Mouse (Mus musculus) heart, embryonic 10.5 days (tissue): Measurements from ENCODE around the gene Xpnpep1. TPM values are rescaled to one million over a fixed set of nuclear protein-coding genes. Genes with fewer than 3 reads are reported as not detected.

ENCODE experiments used
- DNase-seq: peaks from one replicate; pipeline ENCODE4 v3.0.0-alpha.2; 2017; ENCODE audit warnings: low spot score
- H3K27ac ChIP-seq: fragments of 300-500 bp; sonication (generic); 2 replicates; pipeline ENCODE4 v1.5.1; 2016; ENCODE audit warnings: mild to moderate bottlenecking
- H3K27me3 ChIP-seq: fragments of 300-500 bp; sonication (generic); 2 replicates; pipeline ENCODE4 v1.6.1; 2016; ENCODE audit warnings: mild to moderate bottlenecking; ENCODE audit not compliant: poor library complexity, insufficient read depth, severe bottlenecking
- H3K36me3 ChIP-seq: fragments of 300-500 bp; sonication (generic); 2 replicates; pipeline ENCODE4 v1.6.1; 2016; ENCODE audit warnings: mild to moderate bottlenecking, moderate library complexity
- H3K4me1 ChIP-seq: fragments of 300-500 bp; sonication (generic); 2 replicates; pipeline ENCODE4 v1.6.1; 2016; ENCODE audit warnings: mild to moderate bottlenecking
- H3K4me3 ChIP-seq: fragments of 300-500 bp; sonication (generic); 2 replicates; pipeline ENCODE4 v1.5.1; 2016; ENCODE audit warnings: mild to moderate bottlenecking, moderate library complexity
- H3K9me3 ChIP-seq: fragments of 300-500 bp; sonication (generic); 2 replicates; pipeline ENCODE4 v1.6.1; 2016; ENCODE audit warnings: mild to moderate bottlenecking, moderate library complexity
- WGBS: fragments of 180-500 bp; shearing (Covaris S2); methylation state at CpG from one replicate; pipeline ENCODE4 v1.1.7; 2016; 5-methylcytosine and 5-hydroxymethylcytosine counted together
- polyA plus RNA-seq: library from polyadenylated mRNA; unstranded; fragments of >200 nt; fragmentation: Nextera tagmentation; extraction: Ambion mirVana; gene quantifications from 2 replicates; pipeline ENCODE4 v1.2.1, GENCODE M21; 2016

Xpnpep1 gene
- polyA plus RNA-seq, 1 experiment from 2014 or later = 193 TPM

GRCm38 (mm10) chr19:53002166-53003095 is 37.6 kb downstream of the Xpnpep1 start:
- H3K4me1 ChIP-seq = peaks cover 20% of the 10 kb centered on the region
- WGBS = 89% methylated on average over 23 of the region's 23 CpGs
- no peak for DNase-seq
- no peaks in the 10 kb centered on the region for H3K27me3 ChIP-seq
- no peaks in the 10 kb centered on the region for H3K9me3 ChIP-seq
- no peak overlapping the region for H3K4me3 ChIP-seq
- H3K36me3 ChIP-seq = peaks cover 99% of the 10 kb centered on the region
- no peak overlapping the region for H3K27ac ChIP-seq

GRCm38 (mm10) chr19:52992880-52993440 is 47.1 kb downstream of the Xpnpep1 start:
- Histone ChIP-seq H3K27me3 (no peaks in the 10 kb centered on the region), H3K27ac (no peak overlapping the region), H3K4me3 (no peak overlapping the region), H3K9me3 (no peaks in the 10 kb centered on the region), H3K36me3 (peaks cover 72% of the 10 kb centered on the region), H3K4me1 (no peaks in the 10 kb centered on the region)
- no peak for DNase-seq
- 77% methylated on average over 11 of the region's 11 CpGs for whole genome bisulfite sequencing

- no peak for DNase-seq
- H3K27ac ChIP-seq = no peak overlapping the region
- no peak overlapping the region for H3K4me3 ChIP-seq
- no peaks in the 10 kb centered on the region for H3K4me1 ChIP-seq
- 84% methylated on average over 10 of the region's 10 CpGs for WGBS
- H3K27me3 ChIP-seq = no peaks in the 10 kb centered on the region
- peaks cover 62% of the 10 kb centered on the region for H3K36me3 ChIP-seq
- H3K9me3 ChIP-seq = no peaks in the 10 kb centered on the region
Observed at GRCm38 (mm10) chr19:52991924-52992323, 48.1 kb downstream of the Xpnpep1 start.

- H3K4me1 ChIP-seq = no peaks in the 10 kb centered on the region
- no peaks in the 10 kb centered on the region for H3K36me3 ChIP-seq
- H3K9me3 ChIP-seq = no peaks in the 10 kb centered on the region
- H3K4me3 ChIP-seq = no peak overlapping the region
- no peaks in the 10 kb centered on the region for H3K27me3 ChIP-seq
- 63% methylated on average over 12 of the region's 12 CpGs for WGBS
- no peak overlapping the region for H3K27ac ChIP-seq
- DNase-seq = no peak
Observed at GRCm38 (mm10) chr19:52979020-52979711, 60.8 kb downstream of the Xpnpep1 start.

- no peak overlapping the region for H3K27ac ChIP-seq
- no peaks in the 10 kb centered on the region for H3K27me3 ChIP-seq
- 0 out of 2 replicates have a peak, but pooled peaks cover 3% of the 10 kb centered on the region for H3K9me3 ChIP-seq
- H3K4me3 ChIP-seq = no peak overlapping the region
- WGBS = 54% methylated on average over 15 of the region's 15 CpGs
- H3K4me1 ChIP-seq = no peaks in the 10 kb centered on the region
- peaks cover 6% of the 10 kb centered on the region; the same call in 1 of the 2 replicates for H3K36me3 ChIP-seq
- DNase-seq = no peak
Observed at GRCm38 (mm10) chr19:52975564-52976185, 64.3 kb downstream of the Xpnpep1 start.

- no peaks in the 10 kb centered on the region for H3K4me1 ChIP-seq
- H3K9me3 ChIP-seq = no peaks in the 10 kb centered on the region
- no peak overlapping the region for H3K4me3 ChIP-seq
- H3K27ac ChIP-seq = no peak overlapping the region
- 73% methylated on average over 8 of the region's 8 CpGs for WGBS
- no peak for DNase-seq
- H3K27me3 ChIP-seq = no peaks in the 10 kb centered on the region
- H3K36me3 ChIP-seq = no peaks in the 10 kb centered on the region
Observed at GRCm38 (mm10) chr19:52966339-52966738, 73.7 kb downstream of the Xpnpep1 start.

GRCm38 (mm10) chr19:52962745-52963144 is 77.3 kb downstream of the Xpnpep1 start:
- Histone ChIP-seq H3K36me3 (no peaks in the 10 kb centered on the region), H3K4me3 (no peak overlapping the region), H3K9me3 (no peaks in the 10 kb centered on the region), H3K27me3 (no peaks in the 10 kb centered on the region), H3K27ac (no peak overlapping the region), H3K4me1 (no peaks in the 10 kb centered on the region)
- 70% methylated on average over 2 of the region's 2 CpGs for WGBS
- no peak for DNase-seq

- H3K4me3 ChIP-seq = peak overlapping the region; percentile 46
- H3K27ac ChIP-seq = 0 out of 2 replicates have a peak overlapping the region, but pooled peaks have one; percentile 47
- no peaks in the 10 kb centered on the region for H3K36me3 ChIP-seq
- no peaks in the 10 kb centered on the region for H3K27me3 ChIP-seq
- no peak for DNase-seq
- no peaks in the 10 kb centered on the region for H3K4me1 ChIP-seq
- H3K9me3 ChIP-seq = peaks cover 4% of the 10 kb centered on the region; the same call in 1 of the 2 replicates
- 17% methylated on average over 25 of the region's 25 CpGs for WGBS
Observed at GRCm38 (mm10) chr19:52922678-52923495, 117.1 kb downstream of the Xpnpep1 start.

GRCm38 (mm10) chr19:52904182-52904581 is 135.8 kb downstream of the Xpnpep1 start:
- H3K36me3 ChIP-seq = no peaks in the 10 kb centered on the region
- no peaks in the 10 kb centered on the region for H3K4me1 ChIP-seq
- no peaks in the 10 kb centered on the region for H3K27me3 ChIP-seq
- H3K4me3 ChIP-seq = no peak overlapping the region
- no peak for DNase-seq
- 37% methylated on average over 2 of the region's 2 CpGs for WGBS
- H3K27ac ChIP-seq = no peak overlapping the region
- no peaks in the 10 kb centered on the region for H3K9me3 ChIP-seq

GRCm38 (mm10) chr19:52891807-52892442 is 148.1 kb downstream of the Xpnpep1 start:
- 72% methylated on average over 5 of the region's 5 CpGs for WGBS
- H3K4me1 ChIP-seq = no peaks in the 10 kb centered on the region
- H3K9me3 ChIP-seq = no peaks in the 10 kb centered on the region
- DNase-seq = no peak
- H3K36me3 ChIP-seq = no peaks in the 10 kb centered on the region
- H3K27me3 ChIP-seq = no peaks in the 10 kb centered on the region
- H3K27ac ChIP-seq = no peak overlapping the region
- H3K4me3 ChIP-seq = no peak overlapping the region
